8 mouse cellular contexts compared by ENCODE assay signal in the genomic region with DNA sequence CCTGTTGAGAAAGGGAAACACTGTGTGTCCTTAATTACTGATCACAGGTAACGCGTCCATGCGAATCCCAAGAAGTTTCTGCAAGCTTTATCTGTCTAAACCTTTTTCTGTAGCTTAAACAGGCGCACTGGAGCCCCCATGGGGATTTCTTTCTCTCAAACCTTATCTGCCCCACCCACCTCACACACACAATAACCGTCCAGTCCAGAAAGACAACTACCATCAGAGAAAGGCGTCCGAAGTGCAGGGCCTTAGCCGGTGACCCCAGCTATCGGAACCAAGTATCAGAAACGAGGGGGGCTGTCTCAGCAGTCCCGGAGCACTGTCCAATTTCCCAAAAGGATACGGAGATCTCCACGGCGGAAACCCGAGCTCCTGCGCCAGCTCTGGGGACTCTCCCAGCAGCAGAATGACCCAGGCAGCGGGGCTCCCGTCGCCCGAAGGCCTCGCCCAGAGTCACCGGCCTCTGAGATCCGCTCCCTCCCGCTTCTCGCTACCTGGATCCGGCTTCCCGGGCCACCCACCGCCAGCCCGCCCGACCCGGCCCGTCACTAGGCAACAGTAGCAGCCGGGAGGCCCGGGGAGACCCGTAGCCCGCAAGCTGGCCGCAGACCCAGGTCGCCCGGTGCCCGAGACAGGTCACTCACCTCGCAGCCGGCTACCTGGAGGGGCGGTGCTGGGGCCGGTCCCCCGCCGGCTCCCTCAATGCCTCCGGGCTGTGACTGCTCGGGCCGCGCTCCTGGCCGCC. TPM values are rescaled to one million over a fixed set of nuclear protein-coding genes. Genes with fewer than 3 reads are reported as not detected.
DNase-seq lines count a peak whose midpoint lies in the region; ATAC-seq lines count a peak whose summit lies in the region.

No protein-coding gene starts in this region.

- peak overlapping the region; percentile 73 for H3K27ac ChIP-seq in intestine, embryonic 15.5 days

- no peaks in the 10 kb centered on the region for H3K4me1 ChIP-seq in intestine, embryonic 15.5 days (replicated peaks)

- under 1% methylated on average over 49 of the region's 51 CpGs for WGBS in intestine, embryonic 15.5 days

- peak overlapping the region; percentile 89 for H3K9ac ChIP-seq in intestine, embryonic 15.5 days

- peak overlapping the region; percentile 99 for H3K4me3 ChIP-seq in intestine, embryonic 15.5 days (replicated peaks)

- H3K4me2 ChIP-seq in intestine, embryonic 15.5 days (replicated peaks) = peak overlapping the region; percentile 73

- H3K27me3 ChIP-seq in intestine, embryonic 15.5 days (replicated peaks) = no peaks in the 10 kb centered on the region

- H3K36me3 ChIP-seq in intestine, embryonic 15.5 days = no peaks in the 10 kb centered on the region

- ATAC-seq in cerebellum, adult (ENCODE audit: insufficient number of reproducible peaks, low FRiP score, low TSS enrichment) = peak; percentile 53
- peak; percentile 6; the same call in 1 of the 2 replicates for ATAC-seq in erythroblast, adult 5-6 weeks (replicated peaks; ENCODE audit: low FRiP score, poor library complexity, severe bottlenecking)
- peak; percentile 83 for ATAC-seq in intestine, embryonic 15.5 days

- DNase-seq in cerebellum, postnatal 25 days = no peak
- peak; percentile 28 for DNase-seq in right cerebral cortex, postnatal 14 days
- no peak for DNase-seq in right cerebral cortex, adult 18-20 months
- peak; percentile 10 for DNase-seq in lung, postnatal 36 days
- peak; percentile 10 for DNase-seq in testis, postnatal 14 days (ENCODE audit: low spot score)

- H3K9me3 ChIP-seq in intestine, embryonic 15.5 days = no peaks in the 10 kb centered on the region

RNA-seq across cellular contexts. Expression of a gene that starts 0.5 kb away (rescaled TPM):
- total RNA-seq in erythroblast, adult 5-6 weeks (2015; ENCODE audit: low replicate concordance) = 8.6 and 14.4 TPM in 2 replicates
- total RNA-seq in erythroblast, adult 5-6 weeks (2017; ENCODE audit: low replicate concordance) = 8.0 and 20.2 TPM in 2 replicates
- 6.9 and 7.5 TPM in 2 replicates for polyA plus RNA-seq in intestine, embryonic 15.5 days (2015; fragmentation: Nextera tagmentation; extraction: Ambion mirVana)

RNA-seq across cellular contexts. Expression of a gene that starts 46.5 kb away (rescaled TPM):
- 5.6 and 8.8 TPM in 2 replicates for total RNA-seq in erythroblast, adult 5-6 weeks (2015; ENCODE audit: low replicate concordance)
- 3.2 and 8.1 TPM in 2 replicates for total RNA-seq in erythroblast, adult 5-6 weeks (2017; ENCODE audit: low replicate concordance)
- 23.8 and 30.6 TPM in 2 replicates for polyA plus RNA-seq in intestine, embryonic 15.5 days (2015; fragmentation: Nextera tagmentation; extraction: Ambion mirVana)

RNA-seq across cellular contexts. Expression of a gene that starts 59.2 kb away (rescaled TPM):
- total RNA-seq in erythroblast, adult 5-6 weeks (2015; ENCODE audit: low replicate concordance) = 11.7 and 14.4 TPM in 2 replicates
- total RNA-seq in erythroblast, adult 5-6 weeks (2017; ENCODE audit: low replicate concordance) = 7.4 and 9.5 TPM in 2 replicates
- 21.0 and 22.9 TPM in 2 replicates for polyA plus RNA-seq in intestine, embryonic 15.5 days (2015; fragmentation: Nextera tagmentation; extraction: Ambion mirVana)

Comparison
In these comparisons a context has a peak if more than half of its experiments do, and no peak if none do; other contexts are left out.
1. DNase-seq: peak in right cerebral cortex, postnatal 14 days (single experiment), lung, postnatal 36 days (single experiment) and testis, postnatal 14 days (single experiment); none in cerebellum, postnatal 25 days (0 of 2) and right cerebral cortex, adult 18-20 months (single experiment).
2. ATAC-seq: peak in every context shown above with its lines; median percentile 83 in intestine, embryonic 15.5 days; 53 in cerebellum, adult; 6 in erythroblast, adult 5-6 weeks.